ENCODE assay signal across 18 mouse cellular contexts in genomic region chr2:157821259-157821658, GRCm38 (mm10).
DNase-seq lines count a peak whose midpoint lies in the region; ATAC-seq and TF ChIP-seq lines count a peak whose summit lies in the region.
"Had no signal": no experiment of that assay in that cellular context is flagged by ENCODE, and none has a peak within 500 bp of the region (broad histone marks: within the 10 kb centered on the region; RNA-seq: fewer than 3 reads in every experiment).

No protein-coding gene starts in this region.

- intact Hi-C loops in left cerebral cortex, adult 2 months (cut with DNase I), result no loop called here
- intact Hi-C loops in left cerebral cortex, postnatal 25 days (cut with DNase I), result no loop called here

- peak; percentile 3 to 4 for DNase-seq in left cerebral cortex, adult 2 months (ENCODE audit: extremely low spot score in 1 of 2, low spot score in 2 of 2)
- DNase-seq in left cerebral cortex, postnatal 25 days (ENCODE audit: low spot score in 2 of 2), result no peak
- peak; percentile 47 for DNase-seq in midbrain, postnatal 0 days (ENCODE audit: low spot score)
- no peak for DNase-seq in B cell, adult 2 months
- DNase-seq in adrenal gland, postnatal 14 days, result no peak
- DNase-seq: adrenal gland, postnatal 10 days; cerebellum, adult 9-10 months; lung, adult 18-20 months; right cerebral cortex, postnatal 25 days; thymus, adult 18-20 months had no signal

- H3K27ac ChIP-seq in left cerebral cortex, adult 2 months, result no peak overlapping the region
- H3K27ac ChIP-seq in forebrain, embryonic 13.5 days, result peak overlapping the region; percentile 11; the same call in 1 of the 2 replicates
- peak overlapping the region; percentile 65 for H3K27ac ChIP-seq in forebrain, embryonic 16.5 days (ENCODE audit: low read length)
- H3K27ac ChIP-seq in midbrain, postnatal 0 days (ENCODE audit: low read depth, low read length), result peak overlapping the region; percentile 55; the same call in 1 of the 2 replicates
- H3K27ac ChIP-seq: kidney, embryonic 15.5 days; layer of hippocampus, adult 2 months; limb, embryonic 15.5 days; macrophage had no signal

- no peaks in the 10 kb centered on the region for H3K27me3 ChIP-seq in forebrain, embryonic 13.5 days
- no peaks in the 10 kb centered on the region for H3K27me3 ChIP-seq in forebrain, embryonic 16.5 days (replicated peaks; ENCODE audit: control insufficient read depth, insufficient read depth, low read length)
- H3K27me3 ChIP-seq in midbrain, postnatal 0 days (ENCODE audit: insufficient read depth, low read length), result no peaks in the 10 kb centered on the region
- H3K27me3 ChIP-seq: CH12.LX; kidney, embryonic 15.5 days; limb, embryonic 15.5 days had no signal

- H3K9ac ChIP-seq in forebrain, embryonic 13.5 days, result no peak overlapping the region
- H3K9ac ChIP-seq in forebrain, embryonic 16.5 days (replicated peaks; ENCODE audit: low read depth, low read length), result no peak overlapping the region
- no peak overlapping the region for H3K9ac ChIP-seq in midbrain, postnatal 0 days (replicated peaks; ENCODE audit: low read length, poor library complexity, severe bottlenecking)
- H3K9ac ChIP-seq: kidney, embryonic 15.5 days; limb, embryonic 15.5 days had no signal

- H3K4me2 ChIP-seq in forebrain, embryonic 13.5 days, result no peak overlapping the region
- H3K4me2 ChIP-seq in forebrain, embryonic 16.5 days (ENCODE audit: low read length), result no peak overlapping the region
- H3K4me2 ChIP-seq in midbrain, postnatal 0 days (ENCODE audit: low read depth, low read length, poor library complexity, severe bottlenecking), result no peak overlapping the region
- H3K4me2 ChIP-seq: kidney, embryonic 15.5 days; limb, embryonic 15.5 days had no signal

- ATAC-seq in forebrain, embryonic 13.5 days, result no peak
- peak; percentile 38; the same call in 1 of the 2 replicates for ATAC-seq in forebrain, embryonic 16.5 days
- no peak for ATAC-seq in midbrain, postnatal 0 days (ENCODE audit: low FRiP score)

- TF ChIP-seq CTCF in left cerebral cortex, adult 2 months (IDR thresholded peaks at IDR 0.05), result no peak
- TF ChIP-seq CTCF in midbrain, postnatal 0 days (IDR thresholded peaks at IDR 0.05), result no peak

- H3K4me1 ChIP-seq in forebrain, embryonic 13.5 days, result peaks cover 8% of the 10 kb centered on the region; the same call in 1 of the 2 replicates
- peaks cover 13% of the 10 kb centered on the region for H3K4me1 ChIP-seq in forebrain, embryonic 16.5 days (replicated peaks; ENCODE audit: control insufficient read depth, insufficient read depth, low read length)
- peaks cover 3% of the 10 kb centered on the region; the same call in 1 of the 2 replicates for H3K4me1 ChIP-seq in midbrain, postnatal 0 days (ENCODE audit: insufficient read depth, low read length)

- H3K36me3 ChIP-seq in forebrain, embryonic 13.5 days (ENCODE audit: poor library complexity, severe bottlenecking), result peaks cover 47% of the 10 kb centered on the region
- peaks cover 5% of the 10 kb centered on the region for H3K36me3 ChIP-seq in forebrain, embryonic 16.5 days (ENCODE audit: control insufficient read depth, insufficient read depth)
- peaks cover 7% of the 10 kb centered on the region; the same call in 1 of the 2 replicates for H3K36me3 ChIP-seq in midbrain, postnatal 0 days (ENCODE audit: insufficient read depth, low read length)

- H3K9me3 ChIP-seq in forebrain, embryonic 13.5 days (replicated peaks), result no peaks in the 10 kb centered on the region
- no peaks in the 10 kb centered on the region for H3K9me3 ChIP-seq in forebrain, embryonic 16.5 days (ENCODE audit: control insufficient read depth, low read length)
- no peaks in the 10 kb centered on the region for H3K9me3 ChIP-seq in midbrain, postnatal 0 days (ENCODE audit: low read length)
- H3K9me3 ChIP-seq: kidney, embryonic 15.5 days; limb, embryonic 15.5 days had no signal

- WGBS in forebrain, embryonic 13.5 days, result 33% methylated on average over 4 of the region's 4 CpGs
- 25% methylated on average over 4 of the region's 4 CpGs for WGBS in forebrain, embryonic 16.5 days
- WGBS in midbrain, postnatal 0 days, result 29% methylated on average over 4 of the region's 4 CpGs

- no peak overlapping the region for H3K4me3 ChIP-seq in left cerebral cortex, adult 2 months
- H3K4me3 ChIP-seq in forebrain, embryonic 13.5 days, result no peak overlapping the region
- H3K4me3 ChIP-seq in forebrain, embryonic 16.5 days (replicated peaks; ENCODE audit: low read length), result no peak overlapping the region
- H3K4me3 ChIP-seq in midbrain, postnatal 0 days (ENCODE audit: low read depth, low read length), result no peak overlapping the region
- H3K4me3 ChIP-seq: erythroblast, embryonic 14.5 days; kidney, embryonic 15.5 days; layer of hippocampus, adult 2 months; limb, embryonic 15.5 days had no signal

Comparison
In these comparisons a context has a peak if more than half of its experiments do, and no peak if none do; other contexts are left out.
1. DNase-seq: peak in left cerebral cortex, adult 2 months (2 of 2) and midbrain, postnatal 0 days (single experiment); none in left cerebral cortex, postnatal 25 days (0 of 2), B cell, adult 2 months (0 of 2) and adrenal gland, postnatal 14 days (single experiment).